Mouse (Mus musculus): ENCODE data around the gene Leprot.

DNA sequence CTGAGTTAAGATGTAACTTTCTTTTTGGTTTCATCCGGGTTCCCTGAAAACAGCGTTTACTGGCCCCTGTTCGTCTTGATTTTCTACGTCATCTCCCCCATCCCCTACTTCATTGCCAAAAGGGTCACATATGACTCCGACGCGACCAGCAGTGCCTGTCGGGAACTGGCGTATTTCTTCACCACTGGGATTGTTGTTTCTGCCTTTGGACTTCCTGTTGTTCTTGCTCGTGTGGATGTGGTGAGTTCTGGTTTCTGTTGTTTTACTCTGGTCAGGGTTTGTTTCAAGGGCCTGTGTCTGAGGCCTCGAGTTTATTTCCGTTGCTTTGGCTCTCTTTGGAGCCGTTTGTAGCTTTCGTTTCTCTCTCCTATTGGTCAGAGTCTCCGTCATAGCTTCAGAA lies 8.5 kb downstream of the Leprot start:
- TF ChIP-seq CTCF (conservative IDR thresholded peaks at IDR 0.05; ENCODE audit: low read length) (no peak), POU5F1 (IDR thresholded peaks at IDR 0.05; ENCODE audit: borderline replicate concordance, low read length) (no peak)
